Mouse (Mus musculus): ENCODE results near the gene 1700025F22Rik. TPM values are rescaled to one million over a fixed set of nuclear protein-coding genes. Genes with fewer than 3 reads are reported as not detected.

1700025F22Rik gene
- polyA plus RNA-seq (2014; fragmentation: Illumina TruSeq; extraction: RNeasy Lipid Tissue Mini Kit (QIAGEN cat#74804); ENCODE audit: low read depth, low replicate concordance), result not detected

DNA sequence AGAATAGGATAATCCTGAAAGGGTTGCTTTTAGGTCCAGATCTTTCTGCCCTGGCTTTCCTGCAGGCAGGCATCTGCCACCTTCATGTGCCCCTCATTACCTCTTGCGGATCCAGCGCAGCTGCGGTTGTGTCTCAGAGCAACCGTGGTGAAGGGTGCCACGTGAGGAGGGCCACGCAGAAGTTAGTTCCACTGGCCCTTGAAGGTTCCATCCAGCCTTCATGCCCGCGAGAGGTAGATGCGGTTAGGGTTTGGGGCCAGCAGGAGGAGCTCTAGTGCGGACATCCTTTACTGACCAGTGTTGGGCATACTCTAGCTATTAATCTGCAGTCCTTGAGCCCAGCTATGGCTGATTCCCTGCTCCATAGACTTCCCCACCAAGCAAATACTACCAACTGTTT is at the start of gene 1700025F22Rik:
Gene 1700025F22Rik (minus strand): TSS at position 149 of the 400 bp plus-strand sequence.

DNA sequence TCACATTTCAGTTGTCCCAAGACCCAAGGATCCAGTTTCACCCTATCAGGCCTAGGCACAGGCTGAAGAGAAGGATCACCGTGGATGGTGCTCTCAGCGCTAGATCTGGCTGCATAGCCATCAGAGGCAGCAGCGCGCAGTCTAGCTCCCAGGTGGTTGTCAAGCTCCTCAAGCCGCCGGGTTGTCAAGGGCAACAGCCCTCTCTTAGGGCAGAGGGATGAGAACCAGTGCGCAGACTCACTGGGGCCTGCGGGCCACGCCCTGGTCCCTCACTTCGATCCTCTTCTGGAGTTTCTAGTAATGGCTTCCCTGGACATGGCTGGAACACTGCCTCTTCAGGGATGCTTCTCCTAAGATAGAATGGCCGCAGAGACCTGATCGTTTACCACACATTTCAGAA is 31.4 kb upstream of the 1700025F22Rik start, which contains the start of gene Ms4a13:
Gene Ms4a13 (minus strand): TSS at position 192 of the 400 bp plus-strand sequence.

DNA sequence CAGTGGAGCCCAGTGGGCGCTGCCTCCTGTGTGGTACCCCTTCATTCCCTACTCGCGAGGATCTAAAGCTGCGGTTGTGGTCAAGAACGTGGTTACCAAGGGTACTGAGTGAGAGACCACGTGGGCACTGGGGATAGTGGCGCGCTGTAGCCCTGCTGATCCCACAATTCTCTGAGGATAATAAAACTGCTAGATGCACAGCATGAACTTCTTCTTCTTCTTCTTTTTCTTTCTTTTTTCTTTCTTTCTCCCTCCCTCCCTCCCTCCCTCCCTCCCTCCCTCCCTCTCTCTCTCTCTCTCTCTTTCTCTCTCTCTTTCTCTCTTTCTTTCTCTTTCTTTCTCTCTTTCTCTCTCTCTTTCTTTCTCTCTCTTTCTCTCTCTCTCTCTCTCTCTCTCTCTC is 34.3 kb downstream of the 1700025F22Rik start, which contains the start of gene 1700017D01Rik:
Gene 1700017D01Rik (minus strand): TSS at position 101 of the 400 bp plus-strand sequence.

Other genes starting within 250 kb of the 1700025F22Rik start
- not detected for gene Zp1, start 244.7 kb downstream of the 1700025F22Rik start, polyA plus RNA-seq (2014; fragmentation: Illumina TruSeq; extraction: RNeasy Lipid Tissue Mini Kit (QIAGEN cat#74804); ENCODE audit: low read depth, low replicate concordance)
- gene Ptgdr2, start 228.2 kb downstream of the 1700025F22Rik start, polyA plus RNA-seq (2014; fragmentation: Illumina TruSeq; extraction: RNeasy Lipid Tissue Mini Kit (QIAGEN cat#74804); ENCODE audit: low read depth, low replicate concordance), result not detected
- 3.3 TPM for gene Ccdc86, start 216.1 kb downstream of the 1700025F22Rik start, polyA plus RNA-seq (2014; fragmentation: Illumina TruSeq; extraction: RNeasy Lipid Tissue Mini Kit (QIAGEN cat#74804); ENCODE audit: low read depth, low replicate concordance)
- gene Ms4a10, start 190.7 kb downstream of the 1700025F22Rik start, polyA plus RNA-seq (2014; fragmentation: Illumina TruSeq; extraction: RNeasy Lipid Tissue Mini Kit (QIAGEN cat#74804); ENCODE audit: low read depth, low replicate concordance), result 4.1 TPM
- not detected for gene Ms4a15, start 172.1 kb downstream of the 1700025F22Rik start, polyA plus RNA-seq (2014; fragmentation: Illumina TruSeq; extraction: RNeasy Lipid Tissue Mini Kit (QIAGEN cat#74804); ENCODE audit: low read depth, low replicate concordance)
- not detected for gene Ms4a18, start 147.3 kb downstream of the 1700025F22Rik start, polyA plus RNA-seq (2014; fragmentation: Illumina TruSeq; extraction: RNeasy Lipid Tissue Mini Kit (QIAGEN cat#74804); ENCODE audit: low read depth, low replicate concordance)
- gene Ms4a8a, start 84.2 kb downstream of the 1700025F22Rik start, polyA plus RNA-seq (2014; fragmentation: Illumina TruSeq; extraction: RNeasy Lipid Tissue Mini Kit (QIAGEN cat#74804); ENCODE audit: low read depth, low replicate concordance), result 0.93 TPM
- not detected for gene 1700017D01Rik, start 34.4 kb downstream of the 1700025F22Rik start, polyA plus RNA-seq (2014; fragmentation: Illumina TruSeq; extraction: RNeasy Lipid Tissue Mini Kit (QIAGEN cat#74804); ENCODE audit: low read depth, low replicate concordance)
- not detected for gene Ms4a13, start 31.4 kb upstream of the 1700025F22Rik start, polyA plus RNA-seq (2014; fragmentation: Illumina TruSeq; extraction: RNeasy Lipid Tissue Mini Kit (QIAGEN cat#74804); ENCODE audit: low read depth, low replicate concordance)
- gene Ms4a12, start 67.1 kb upstream of the 1700025F22Rik start, polyA plus RNA-seq (2014; fragmentation: Illumina TruSeq; extraction: RNeasy Lipid Tissue Mini Kit (QIAGEN cat#74804); ENCODE audit: low read depth, low replicate concordance), result not detected
- 1.9 TPM for gene Ms4a1, start 100.9 kb upstream of the 1700025F22Rik start, polyA plus RNA-seq (2014; fragmentation: Illumina TruSeq; extraction: RNeasy Lipid Tissue Mini Kit (QIAGEN cat#74804); ENCODE audit: low read depth, low replicate concordance)
- not detected for gene Ms4a5, start 118.6 kb upstream of the 1700025F22Rik start, polyA plus RNA-seq (2014; fragmentation: Illumina TruSeq; extraction: RNeasy Lipid Tissue Mini Kit (QIAGEN cat#74804); ENCODE audit: low read depth, low replicate concordance)
- 0.93 TPM for gene Ms4a14, start 149.1 kb upstream of the 1700025F22Rik start, polyA plus RNA-seq (2014; fragmentation: Illumina TruSeq; extraction: RNeasy Lipid Tissue Mini Kit (QIAGEN cat#74804); ENCODE audit: low read depth, low replicate concordance)
- 12.4 TPM for gene Ms4a7, start 170.8 kb upstream of the 1700025F22Rik start, polyA plus RNA-seq (2014; fragmentation: Illumina TruSeq; extraction: RNeasy Lipid Tissue Mini Kit (QIAGEN cat#74804); ENCODE audit: low read depth, low replicate concordance)
- gene Ms4a4a, start 210.2 kb upstream of the 1700025F22Rik start, polyA plus RNA-seq (2014; fragmentation: Illumina TruSeq; extraction: RNeasy Lipid Tissue Mini Kit (QIAGEN cat#74804); ENCODE audit: low read depth, low replicate concordance), result 17.1 TPM
- gene Ms4a4c, start 239.4 kb upstream of the 1700025F22Rik start, polyA plus RNA-seq (2014; fragmentation: Illumina TruSeq; extraction: RNeasy Lipid Tissue Mini Kit (QIAGEN cat#74804); ENCODE audit: low read depth, low replicate concordance), result 8.2 TPM

All from adrenal gland, adult 10 weeks (tissue).